Comparison of ENCODE assay signal across 8 mouse cellular contexts in genomic region chr11:97149995-97150410, GRCm38 (mm10). TPM values are rescaled to one million over a fixed set of nuclear protein-coding genes. Genes with fewer than 3 reads are reported as not detected.
DNase-seq lines count a peak whose midpoint lies in the region; ATAC-seq and TF ChIP-seq lines count a peak whose summit lies in the region.

No protein-coding gene starts in this region.

- peak; percentile 60 for DNase-seq in MEL-GATA-1-ER (ENCODE audit: extremely low read depth, low read depth)
- peak; percentile 64 for DNase-seq in forebrain, embryonic 14.5 days (ENCODE audit: low spot score)
- peak; percentile 83 to 88 for DNase-seq in heart, postnatal 14 days
- DNase-seq in kidney, postnatal 36 days, result peak; percentile 90
- peak; percentile 90 for DNase-seq in lung, postnatal 25 days (ENCODE audit: low spot score)
- DNase-seq in right cerebral cortex, postnatal 10 days (ENCODE audit: low spot score in 2 of 2), result peak; percentile 82
- DNase-seq in thymus, adult 18-20 months, result no peak

- TF ChIP-seq POLR2A in bone marrow, adult 2 months (IDR thresholded peaks at IDR 0.05; ENCODE audit: borderline replicate concordance, control insufficient read depth, low read depth, low read length), result 0 out of 2 replicates have a peak, but pooled peaks have one; percentile 46

- peak overlapping the region; percentile 79 for H3K4me3 ChIP-seq in bone marrow, adult 2 months (replicated peaks; ENCODE audit: control insufficient read depth, low read depth, low read length)
- H3K4me3 ChIP-seq in forebrain, embryonic 14.5 days (ENCODE audit: low read depth, low read length), result peak overlapping the region; percentile 70

- H3K36me3 ChIP-seq in forebrain, embryonic 14.5 days (ENCODE audit: control insufficient read depth, insufficient read depth, low read length), result peaks cover 21% of the 10 kb centered on the region

- intact Hi-C loops in heart, postnatal 14 days (cut with DNase I), result loop anchor here (2.0 kb wide), 1 partner anchor 49 kb away; no protein-coding TSS in a partner anchor

- 3% methylated on average over 14 of the region's 14 CpGs for WGBS in bone marrow, adult 2 months
- 2% methylated on average over 14 of the region's 14 CpGs for WGBS in forebrain, embryonic 14.5 days

- no peaks in the 10 kb centered on the region for H3K27me3 ChIP-seq in forebrain, embryonic 14.5 days (replicated peaks; ENCODE audit: control insufficient read depth, insufficient read depth, low read length)

- peak; percentile 11 for ATAC-seq in forebrain, embryonic 14.5 days

- no peaks in the 10 kb centered on the region for H3K9me3 ChIP-seq in forebrain, embryonic 14.5 days (replicated peaks; ENCODE audit: control insufficient read depth, low read length)

- H3K4me2 ChIP-seq in forebrain, embryonic 14.5 days (ENCODE audit: low read length), result peak overlapping the region; percentile 77

- no peak for TF ChIP-seq CTCF in bone marrow, adult 2 months (IDR thresholded peaks at IDR 0.05; ENCODE audit: control insufficient read depth, insufficient read depth, low read length)

- H3K27ac ChIP-seq in bone marrow, adult 2 months (ENCODE audit: control insufficient read depth, insufficient read depth, low read depth, low read length, poor library complexity), result peak overlapping the region; percentile 54
- peak overlapping the region; percentile 89 for H3K27ac ChIP-seq in forebrain, embryonic 14.5 days (ENCODE audit: low read depth, low read length)

- H3K4me1 ChIP-seq in bone marrow, adult 2 months (ENCODE audit: control insufficient read depth, insufficient read depth, low read length), result no peaks in the 10 kb centered on the region
- peaks cover 18% of the 10 kb centered on the region for H3K4me1 ChIP-seq in forebrain, embryonic 14.5 days (ENCODE audit: control insufficient read depth, insufficient read depth, low read length)

- peak overlapping the region; percentile 82 for H3K9ac ChIP-seq in forebrain, embryonic 14.5 days (ENCODE audit: low read length)

RNA-seq across cellular contexts. Expression of gene Tbkbp1, which starts 1.3 kb away (rescaled TPM):
- 6.3 and 16.6 TPM in 2 replicates for polyA plus RNA-seq in bone marrow, adult 2 months (2011; ENCODE audit: insufficient read depth, insufficient read length, low replicate concordance, missing spikeins)
- 4.8 and 5.4 TPM in 2 replicates for polyA plus RNA-seq in forebrain, embryonic 14.5 days (2014; fragmentation: Nextera tagmentation; extraction: Ambion mirVana)
- total RNA-seq in heart, postnatal 14 days (2021), result 10 to 100 TPM; 13.4 to 15.8 TPM

RNA-seq across cellular contexts. Expression of gene Tbx21, which starts 34.9 kb away (rescaled TPM):
- 0.77 and 2.2 TPM in 2 replicates for polyA plus RNA-seq in bone marrow, adult 2 months (2011; ENCODE audit: insufficient read depth, insufficient read length, low replicate concordance, missing spikeins)
- polyA plus RNA-seq in forebrain, embryonic 14.5 days (2014; fragmentation: Nextera tagmentation; extraction: Ambion mirVana), result 0.11 and 0.13 TPM in 2 replicates
- total RNA-seq in heart, postnatal 14 days (2021), result under 1 TPM in 1 of 2 experiments, not detected in 1; 0.12 TPM

RNA-seq across cellular contexts. Expression of gene Kpnb1, which starts 37.7 kb away (rescaled TPM):
- polyA plus RNA-seq in bone marrow, adult 2 months (2011; ENCODE audit: insufficient read depth, insufficient read length, low replicate concordance, missing spikeins), result 66.4 and 67.4 TPM in 2 replicates
- polyA plus RNA-seq in forebrain, embryonic 14.5 days (2014; fragmentation: Nextera tagmentation; extraction: Ambion mirVana), result 41.7 and 41.9 TPM in 2 replicates
- total RNA-seq in heart, postnatal 14 days (2021), result 10 to 100 TPM; 86.3 to 94.8 TPM

Comparison
In these comparisons a context has a peak if more than half of its experiments do, and no peak if none do; other contexts are left out.
1. DNase-seq: peak in MEL-GATA-1-ER (single experiment), forebrain, embryonic 14.5 days (single experiment), heart, postnatal 14 days (2 of 2), kidney, postnatal 36 days (2 of 2), lung, postnatal 25 days (single experiment) and right cerebral cortex, postnatal 10 days (2 of 2); none in thymus, adult 18-20 months (0 of 2).